Mouse (Mus musculus) megakaryocyte, embryonic 14.5 days (primary cell): ENCODE results near the gene Dtx3l.

Experiments used
- FLI1 ChIP-seq: IDR thresholded peaks from 2 replicates; pipeline ENCODE4 v1.6.1; 2012; ENCODE audit warnings: low read length, inconsistent platforms, mixed read lengths
- GATA1 ChIP-seq: IDR thresholded peaks from 3 replicates; pipeline ENCODE4 v1.6.1; 2012; ENCODE audit warnings: mixed read lengths, low read length, inconsistent platforms, borderline replicate concordance

DNA sequence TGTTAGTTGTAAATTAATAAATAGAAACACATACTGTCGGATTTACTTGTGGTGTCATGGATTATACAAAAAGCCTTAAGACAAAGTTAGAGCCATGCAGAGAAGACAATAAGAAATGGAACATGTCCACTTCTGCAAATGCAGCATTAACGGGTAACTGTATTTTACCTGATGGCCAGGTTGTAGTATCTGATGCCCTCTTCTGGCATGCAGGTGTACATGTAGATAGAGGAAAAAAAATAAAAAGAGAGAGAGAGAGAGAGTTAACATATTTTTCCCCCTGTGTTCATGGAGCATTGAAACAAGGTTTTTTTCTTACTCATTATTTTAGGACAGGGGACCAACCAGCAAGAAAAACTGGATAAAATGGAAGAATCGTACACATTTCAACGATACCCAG lies 28.4 kb upstream of the Dtx3l start:
- TF ChIP-seq GATA1, result no peak
- no peak for TF ChIP-seq FLI1
